In the genomic region with DNA sequence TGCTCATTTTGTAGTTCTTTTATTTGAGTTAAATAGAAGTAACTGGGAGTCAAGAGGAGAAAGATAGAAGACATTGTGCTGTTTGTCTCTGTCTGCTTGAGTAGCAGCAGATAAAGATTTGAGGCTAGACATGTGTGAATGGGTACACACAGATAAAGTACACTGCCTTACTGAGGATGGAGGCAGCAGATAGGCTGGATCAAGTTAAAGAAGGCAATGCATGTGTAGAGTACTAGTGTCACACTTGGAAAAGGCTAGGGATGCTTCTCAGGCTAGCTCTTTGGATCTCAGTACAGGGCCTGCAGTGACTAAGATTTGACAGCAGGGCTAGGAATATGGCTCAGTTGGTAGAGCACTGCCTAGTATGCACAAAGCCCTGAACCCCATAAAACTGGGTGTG, we compare ENCODE assay signal across 20 mouse cellular contexts. TPM values are rescaled to one million over a fixed set of nuclear protein-coding genes. Genes with fewer than 3 reads are reported as not detected.
A peak's percentile ranks its signal among the peaks of the same experiment; 100 is the strongest.
DNase-seq lines count a peak whose midpoint lies in the region; ATAC-seq lines count a peak whose summit lies in the region.
"Had no signal": no experiment of that assay in that cellular context is flagged by ENCODE, and none has a peak within 500 bp of the region (broad histone marks: within the 10 kb centered on the region; RNA-seq: fewer than 3 reads in every experiment).

No protein-coding gene starts in this region.

- intact Hi-C loops in gastrocnemius, postnatal 14 days (cut with DNase I; ENCODE audit: low total_unique reads), result no loop called here

- H3K9me3 ChIP-seq in heart, embryonic 12.5 days (replicated peaks), result peaks cover 4% of the 10 kb centered on the region
- peaks cover 8% of the 10 kb centered on the region for H3K9me3 ChIP-seq in liver, embryonic 12.5 days (replicated peaks)

- H3K9ac ChIP-seq in heart, embryonic 12.5 days, result no peak overlapping the region
- H3K9ac ChIP-seq in liver, embryonic 12.5 days, result 0 out of 2 replicates have a peak overlapping the region, but pooled peaks have one; percentile 8
- H3K9ac ChIP-seq: midbrain, embryonic 12.5 days had no signal

- no peak overlapping the region for H3K4me3 ChIP-seq in heart, embryonic 12.5 days
- no peak overlapping the region for H3K4me3 ChIP-seq in liver, embryonic 12.5 days
- H3K4me3 ChIP-seq: hindbrain, embryonic 10.5 days; limb, embryonic 10.5 days; midbrain, embryonic 12.5 days had no signal

- H3K4me2 ChIP-seq in heart, embryonic 12.5 days, result no peak overlapping the region
- peak overlapping the region; percentile 28 for H3K4me2 ChIP-seq in liver, embryonic 12.5 days
- H3K4me2 ChIP-seq: midbrain, embryonic 12.5 days had no signal

- ATAC-seq in heart, embryonic 12.5 days (ENCODE audit: insufficient number of reproducible peaks, low FRiP score), result no peak
- peak; percentile 97 for ATAC-seq in liver, embryonic 12.5 days
- ATAC-seq in megakaryocyte progenitor cell, adult 5-6 weeks (replicated peaks; ENCODE audit: poor library complexity), result peak; percentile 82
- ATAC-seq: hindbrain, postnatal 0 days; lung, postnatal 0 days had no signal

- H3K36me3 ChIP-seq in heart, embryonic 12.5 days, result peaks cover 46% of the 10 kb centered on the region
- peaks cover 54% of the 10 kb centered on the region for H3K36me3 ChIP-seq in liver, embryonic 12.5 days

- no peaks in the 10 kb centered on the region for H3K27me3 ChIP-seq in heart, embryonic 12.5 days (replicated peaks)
- H3K27me3 ChIP-seq in liver, embryonic 12.5 days (replicated peaks), result no peaks in the 10 kb centered on the region
- H3K27me3 ChIP-seq: midbrain, embryonic 12.5 days had no signal

- peak; percentile 23 for DNase-seq in heart, adult 11 months
- peak; percentile 43 for DNase-seq in c-Kit-positive CD71-positive TER-119-negative erythroid progenitor cells, embryonic 14.5 days (ENCODE audit: low read depth)
- no peak for DNase-seq in spleen, postnatal 4 days (ENCODE audit: low spot score in 2 of 2)
- DNase-seq in gastrocnemius, postnatal 14 days, result no peak
- DNase-seq: adrenal gland, postnatal 25 days; cerebellum, adult 11 months; cerebellum, postnatal 10 days; gastrocnemius, postnatal 36 days; kidney, adult 18-20 months; layer of hippocampus, adult 9-11 months; thymus, postnatal 36 days had no signal

- H3K4me1 ChIP-seq in heart, embryonic 12.5 days (replicated peaks), result no peaks in the 10 kb centered on the region
- peaks cover 15% of the 10 kb centered on the region for H3K4me1 ChIP-seq in liver, embryonic 12.5 days
- H3K4me1 ChIP-seq: hindbrain, embryonic 10.5 days; limb, embryonic 10.5 days; midbrain, embryonic 12.5 days had no signal

- no peak overlapping the region for H3K27ac ChIP-seq in heart, embryonic 12.5 days (ENCODE audit: poor library complexity, severe bottlenecking)
- peak overlapping the region; percentile 48; the same call in 1 of the 2 replicates for H3K27ac ChIP-seq in liver, embryonic 12.5 days
- H3K27ac ChIP-seq: hindbrain, embryonic 10.5 days; hindbrain, postnatal 0 days; kidney, postnatal 0 days; limb, embryonic 10.5 days; midbrain, embryonic 12.5 days had no signal

RNA-seq across cellular contexts. Expression of a gene that starts 14.5 kb away (rescaled TPM):
- 29.6 and 31.7 TPM in 2 replicates for polyA plus RNA-seq in heart, embryonic 12.5 days (2016; fragmentation: Nextera tagmentation; extraction: Ambion mirVana)
- 22.9 and 24.4 TPM in 2 replicates for polyA plus RNA-seq in liver, embryonic 12.5 days (2016; fragmentation: Nextera tagmentation; extraction: Ambion mirVana)
- 10.9 and 12.2 TPM in 2 replicates for total RNA-seq in megakaryocyte progenitor cell, adult 5-6 weeks (2015)
- total RNA-seq in megakaryocyte progenitor cell, adult 5-6 weeks (2017), result 14.5 and 18.3 TPM in 2 replicates
- 10 to 100 TPM; 12.7 to 14.8 TPM for total RNA-seq in gastrocnemius, postnatal 14 days (2021)

RNA-seq across cellular contexts. Expression of a gene that starts 29.7 kb away (rescaled TPM):
- 20.4 and 23.2 TPM in 2 replicates for polyA plus RNA-seq in heart, embryonic 12.5 days (2016; fragmentation: Nextera tagmentation; extraction: Ambion mirVana)
- polyA plus RNA-seq in liver, embryonic 12.5 days (2016; fragmentation: Nextera tagmentation; extraction: Ambion mirVana), result 10.0 and 11.7 TPM in 2 replicates
- 47.6 and 64.8 TPM in 2 replicates for total RNA-seq in megakaryocyte progenitor cell, adult 5-6 weeks (2015)
- 29.3 and 36.7 TPM in 2 replicates for total RNA-seq in megakaryocyte progenitor cell, adult 5-6 weeks (2017)
- 10 to 100 TPM; 28.4 to 30.6 TPM for total RNA-seq in gastrocnemius, postnatal 14 days (2021)

Comparison
In these comparisons a context has a peak if more than half of its experiments do, and no peak if none do; other contexts are left out.
1. DNase-seq: peak in heart, adult 11 months (single experiment) and c-Kit-positive CD71-positive TER-119-negative erythroid progenitor cells, embryonic 14.5 days (single experiment); none in spleen, postnatal 4 days (0 of 2) and gastrocnemius, postnatal 14 days (single experiment).